Mouse (Mus musculus) forebrain, embryonic 12.5 days (tissue): ENCODE measurements around the gene Nxt2. TPM values are rescaled to one million over a fixed set of nuclear protein-coding genes. Genes with fewer than 3 reads are reported as not detected.

Experiments
- ATAC-seq: fragments of 200-750 bp; cut with Nextera tagmentation; 2 replicates; pipeline ENCODE4 v1.8.0; 2017; ENCODE audit warnings: moderate TSS enrichment; ENCODE audit not compliant: low FRiP score
- H3K27ac ChIP-seq: fragments of 300-500 bp; sonication (generic); 2 replicates; pipeline ENCODE4 v1.5.1; 2016; ENCODE audit warnings: mild to moderate bottlenecking
- H3K27me3 ChIP-seq: fragments of 300-500 bp; sonication (generic); 2 replicates; pipeline ENCODE4 v1.6.1; 2016; ENCODE audit warnings: mild to moderate bottlenecking
- H3K36me3 ChIP-seq: fragments of 300-500 bp; sonication (generic); replicated peaks from 2 replicates; pipeline ENCODE4 v1.6.1; 2016; ENCODE audit warnings: mild to moderate bottlenecking
- H3K4me1 ChIP-seq: fragments of 300-500 bp; sonication (generic); 2 replicates; pipeline ENCODE4 v1.6.1; 2016
- H3K4me2 ChIP-seq: fragments of 300-500 bp; sonication (generic); 2 replicates; pipeline ENCODE4 v1.6.1; 2016; ENCODE audit warnings: mild to moderate bottlenecking, moderate library complexity
- H3K4me3 ChIP-seq: fragments of 300-500 bp; sonication (generic); replicated peaks from 2 replicates; pipeline ENCODE4 v1.5.1; 2016; ENCODE audit warnings: mild to moderate bottlenecking
- H3K9ac ChIP-seq: fragments of 300-500 bp; sonication (generic); 2 replicates; pipeline ENCODE4 v1.6.1; 2016; ENCODE audit warnings: mild to moderate bottlenecking
- H3K9me3 ChIP-seq: fragments of 300-500 bp; sonication (generic); 2 replicates; pipeline ENCODE4 v1.6.1; 2016
- WGBS: fragments of 180-500 bp; shearing (Covaris S2); methylation state at CpG from one replicate; pipeline ENCODE4 v1.1.7; 2016; 5-methylcytosine and 5-hydroxymethylcytosine counted together
- polyA plus RNA-seq: library from polyadenylated mRNA; unstranded; fragments of >200 nt; fragmentation: Nextera tagmentation; extraction: Ambion mirVana; gene quantifications from 2 replicates; pipeline ENCODE4 v1.2.1, GENCODE M21; 2016

The Nxt2 gene
- polyA plus RNA-seq: 16.5 and 16.6 TPM in 2 replicates

- 87% methylated on average over 14 of the region's 14 CpGs for WGBS
Measured at GRCm38 (mm10) chrX:142226542-142226941, at the start of gene Nxt2. Nxt2 (plus strand) TSS chrX:142226770.

GRCm38 (mm10) chrX:142176981-142177380 lies 49.6 kb upstream of the Nxt2 start:
- Histone ChIP-seq H3K27ac (no peak overlapping the region), H3K4me1 (no peaks in the 10 kb centered on the region), H3K4me2 (no peak overlapping the region), H3K4me3 (no peak overlapping the region), H3K9ac (no peak overlapping the region), H3K36me3 (no peaks in the 10 kb centered on the region), H3K27me3 (peaks cover 19% of the 10 kb centered on the region; the same call in 1 of the 2 replicates), H3K9me3 (no peaks in the 10 kb centered on the region)
- ATAC-seq: no peak

More at GRCm38 (mm10) chrX:142226542-142226941, at the start of gene Nxt2:
- H3K9me3 ChIP-seq: no peaks in the 10 kb centered on the region
- peak within 1 kb of the TSS; percentile 47 for H3K4me2 ChIP-seq
- H3K9ac ChIP-seq: no peak within 1 kb of the TSS
- H3K4me1 ChIP-seq: no peaks in the 10 kb centered on the region
- H3K36me3 ChIP-seq: no peaks in the 10 kb centered on the region
- peak within 1 kb of the TSS; percentile 48 for H3K4me3 ChIP-seq
- H3K27me3 ChIP-seq: 0 out of 2 replicates have a peak, but pooled peaks cover 3% of the 10 kb centered on the region
- peak within 1 kb of the TSS; percentile 50; the same call in 1 of the 2 replicates for H3K27ac ChIP-seq
- ATAC-seq: no peak

- ATAC-seq: no peak
- H3K4me1 ChIP-seq: no peaks in the 10 kb centered on the region
- H3K27ac ChIP-seq: no peak overlapping the region
- no peaks in the 10 kb centered on the region for H3K36me3 ChIP-seq
- peaks cover 10% of the 10 kb centered on the region for H3K27me3 ChIP-seq
- no peak overlapping the region for H3K9ac ChIP-seq
- no peaks in the 10 kb centered on the region for H3K9me3 ChIP-seq
- no peak overlapping the region for H3K4me3 ChIP-seq
- H3K4me2 ChIP-seq: no peak overlapping the region
- 80% methylated on average over 2 of the region's 2 CpGs for WGBS
Measured at GRCm38 (mm10) chrX:142182026-142182425, 44.5 kb upstream of the Nxt2 start.

DNA sequence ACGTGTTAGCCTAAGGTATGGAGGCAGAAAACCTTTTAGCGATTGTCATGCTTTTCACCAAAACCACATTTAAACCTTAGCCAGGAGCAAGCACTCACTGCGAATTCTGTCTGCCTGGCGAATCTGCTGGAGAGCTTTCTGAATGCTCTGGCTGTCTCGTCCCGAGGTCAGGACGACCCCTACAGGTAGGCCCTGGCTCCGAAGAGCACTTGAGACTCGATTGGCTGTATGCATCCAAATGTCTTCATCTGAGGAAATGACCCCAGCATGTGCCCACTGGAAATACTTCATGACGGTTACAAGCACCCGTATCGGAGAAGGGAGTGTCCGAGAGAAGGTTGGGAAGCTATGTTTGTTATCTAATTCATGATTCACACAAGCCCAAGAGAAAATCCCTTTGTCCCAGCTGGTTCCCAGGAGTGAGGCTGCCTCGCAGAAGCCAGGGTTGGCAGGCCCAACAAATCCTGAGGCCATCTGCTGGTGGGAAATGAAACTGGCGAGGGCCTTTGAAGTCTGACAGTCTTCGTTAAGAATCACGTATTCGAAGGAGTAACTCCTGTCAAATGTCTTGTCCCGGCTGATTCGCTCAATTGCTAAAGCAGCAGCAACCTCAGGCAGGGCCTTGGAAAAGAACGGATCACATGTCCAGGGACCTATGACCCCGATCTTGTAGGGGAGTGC lies 37.4 kb upstream of the Nxt2 start:
- Histone ChIP-seq H3K4me3 (no peak overlapping the region), H3K9ac (no peak overlapping the region), H3K4me1 (no peaks in the 10 kb centered on the region), H3K27me3 (peaks cover 15% of the 10 kb centered on the region; the same call in 1 of the 2 replicates), H3K4me2 (peak overlapping the region; percentile 21), H3K27ac (no peak overlapping the region), H3K36me3 (no peaks in the 10 kb centered on the region), H3K9me3 (no peaks in the 10 kb centered on the region)
- 36% methylated on average over 22 of the region's 22 CpGs for WGBS
- peak; percentile 82 for ATAC-seq

DNA sequence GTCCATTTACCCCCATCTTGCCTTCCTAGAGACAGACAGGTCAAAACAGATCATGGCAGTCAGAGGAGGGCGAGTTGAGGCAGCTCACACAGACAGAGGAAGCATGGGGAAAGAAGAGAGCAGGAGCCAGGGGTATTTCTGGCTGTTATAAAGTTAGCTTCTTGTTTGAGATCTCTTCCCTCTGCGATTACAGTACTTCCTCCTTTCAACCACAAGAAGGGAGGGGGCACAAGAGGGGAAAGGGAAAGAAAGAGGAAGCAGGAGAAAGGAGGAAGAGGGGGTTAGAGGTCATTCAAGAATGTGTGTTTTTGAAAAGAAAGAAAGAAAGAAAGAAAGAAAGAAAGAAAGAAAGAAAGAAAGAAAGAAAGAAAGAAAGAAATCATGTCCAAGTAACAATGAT lies 36.2 kb upstream of the Nxt2 start:
- peaks cover 15% of the 10 kb centered on the region; the same call in 1 of the 2 replicates for H3K27me3 ChIP-seq
- WGBS: 87% methylated on average over 2 of the region's 2 CpGs
- H3K27ac ChIP-seq: no peak overlapping the region
- ATAC-seq: no peak
- H3K36me3 ChIP-seq: no peaks in the 10 kb centered on the region
- no peak overlapping the region for H3K4me2 ChIP-seq
- H3K4me1 ChIP-seq: no peaks in the 10 kb centered on the region
- H3K9me3 ChIP-seq: no peaks in the 10 kb centered on the region
- H3K4me3 ChIP-seq: no peak overlapping the region
- no peak overlapping the region for H3K9ac ChIP-seq

- WGBS: 58% methylated on average over 6 of the region's 6 CpGs
- Histone ChIP-seq H3K4me2 (no peak overlapping the region), H3K36me3 (no peaks in the 10 kb centered on the region), H3K27ac (no peak overlapping the region), H3K27me3 (peaks cover 26% of the 10 kb centered on the region), H3K9me3 (no peaks in the 10 kb centered on the region), H3K4me1 (no peaks in the 10 kb centered on the region), H3K4me3 (no peak overlapping the region), H3K9ac (no peak overlapping the region)
- no peak for ATAC-seq
Measured at GRCm38 (mm10) chrX:142194420-142194819, 32.1 kb upstream of the Nxt2 start.

- Histone ChIP-seq H3K36me3 (no peaks in the 10 kb centered on the region), H3K27me3 (peaks cover 18% of the 10 kb centered on the region), H3K9ac (no peak overlapping the region), H3K4me1 (no peaks in the 10 kb centered on the region), H3K4me3 (no peak overlapping the region), H3K9me3 (no peaks in the 10 kb centered on the region), H3K4me2 (no peak overlapping the region), H3K27ac (no peak overlapping the region)
- ATAC-seq: no peak
- 67% methylated on average over 1 of the region's 1 CpGs for WGBS
Measured at GRCm38 (mm10) chrX:142195551-142195950, 31.0 kb upstream of the Nxt2 start.

DNA sequence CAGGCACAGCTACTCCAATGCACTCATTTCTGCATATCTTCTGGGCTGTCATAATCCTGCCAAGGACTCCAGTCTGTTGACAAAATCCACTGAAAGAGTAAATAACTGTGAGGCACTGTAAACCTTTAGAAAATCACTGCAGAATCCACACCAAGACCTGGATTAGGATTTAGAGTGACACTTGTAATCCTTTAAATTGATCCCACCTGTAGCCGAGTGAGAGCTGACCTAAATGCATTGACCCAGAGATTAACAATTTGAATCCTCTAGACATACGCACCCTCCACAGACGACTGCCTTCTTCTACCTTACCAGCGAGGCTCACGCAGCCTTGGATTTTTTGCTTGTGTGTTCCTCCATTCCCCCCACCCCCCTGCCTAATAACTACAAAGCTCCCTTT lies 29.7 kb upstream of the Nxt2 start, which contains the start of gene Gucy2f:
Gucy2f (minus strand) TSS at position 101 of the 400 bp plus-strand sequence.
- no peak for ATAC-seq
- H3K4me2 ChIP-seq: no peak within 1 kb of the TSS
- H3K27ac ChIP-seq: no peak within 1 kb of the TSS
- no peaks in the 10 kb centered on the region for H3K36me3 ChIP-seq
- peaks cover 18% of the 10 kb centered on the region for H3K27me3 ChIP-seq
- H3K4me1 ChIP-seq: no peaks in the 10 kb centered on the region
- 43% methylated on average over 5 of the region's 5 CpGs for WGBS
- no peak within 1 kb of the TSS for H3K9ac ChIP-seq
- H3K4me3 ChIP-seq: no peak within 1 kb of the TSS
- no peaks in the 10 kb centered on the region for H3K9me3 ChIP-seq

DNA sequence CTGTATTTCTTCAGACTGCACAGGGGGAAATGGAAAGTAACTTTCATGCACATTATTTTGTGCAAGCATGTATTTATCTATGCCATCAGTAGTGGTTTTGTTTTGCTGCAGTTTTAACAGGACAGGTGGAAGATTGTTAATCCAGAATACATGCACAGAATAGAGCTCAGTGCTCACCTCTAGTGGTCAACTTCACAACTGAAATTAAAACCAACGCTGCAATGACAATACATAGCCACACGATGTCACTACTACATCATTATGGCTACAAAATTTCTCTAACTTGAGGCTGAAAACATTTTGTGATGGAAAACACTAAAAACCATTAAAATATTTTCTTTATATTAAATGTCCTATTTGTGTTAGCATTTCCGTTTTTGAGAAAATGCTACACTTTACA lies 26.3 kb upstream of the Nxt2 start:
- H3K4me2 ChIP-seq: no peak overlapping the region
- WGBS: 14% methylated on average over 3 of the region's 3 CpGs
- H3K27ac ChIP-seq: no peak overlapping the region
- peaks cover 11% of the 10 kb centered on the region; the same call in 1 of the 2 replicates for H3K27me3 ChIP-seq
- no peak overlapping the region for H3K4me3 ChIP-seq
- peak; percentile 44; the same call in 1 of the 2 replicates for ATAC-seq
- H3K36me3 ChIP-seq: no peaks in the 10 kb centered on the region
- H3K4me1 ChIP-seq: no peaks in the 10 kb centered on the region
- no peaks in the 10 kb centered on the region for H3K9me3 ChIP-seq
- H3K9ac ChIP-seq: no peak overlapping the region

- Histone ChIP-seq H3K4me1 (no peaks in the 10 kb centered on the region), H3K9ac (no peak overlapping the region), H3K36me3 (no peaks in the 10 kb centered on the region), H3K27ac (peak overlapping the region; percentile 90), H3K9me3 (no peaks in the 10 kb centered on the region), H3K4me3 (peak overlapping the region; percentile 48), H3K27me3 (0 out of 2 replicates have a peak, but pooled peaks cover 3% of the 10 kb centered on the region), H3K4me2 (peak overlapping the region; percentile 47)
- peak; percentile 63 for ATAC-seq
- 30% methylated on average over 15 of the region's 15 CpGs for WGBS
Measured at GRCm38 (mm10) chrX:142227398-142228054, 956 bp downstream of the Nxt2 start.

GRCm38 (mm10) chrX:142228055-142228768 lies 1.6 kb downstream of the Nxt2 start:
- 18% methylated on average over 26 of the region's 42 CpGs for WGBS
- H3K4me2 ChIP-seq: peak overlapping the region; percentile 47
- no peaks in the 10 kb centered on the region for H3K9me3 ChIP-seq
- H3K27me3 ChIP-seq: 0 out of 2 replicates have a peak, but pooled peaks cover 3% of the 10 kb centered on the region
- H3K27ac ChIP-seq: peak overlapping the region; percentile 90
- H3K9ac ChIP-seq: peak overlapping the region; percentile 61
- H3K36me3 ChIP-seq: no peaks in the 10 kb centered on the region
- peak overlapping the region; percentile 48 for H3K4me3 ChIP-seq
- peak; percentile 98 for ATAC-seq
- H3K4me1 ChIP-seq: no peaks in the 10 kb centered on the region

- WGBS: 45% methylated on average over 7 of the region's 7 CpGs
- H3K4me2 ChIP-seq: peak overlapping the region; percentile 47
- peak overlapping the region; percentile 90; the same call in 1 of the 2 replicates for H3K27ac ChIP-seq
- H3K9ac ChIP-seq: no peak overlapping the region
- H3K4me3 ChIP-seq: peak overlapping the region; percentile 48
- H3K27me3 ChIP-seq: no peaks in the 10 kb centered on the region
- ATAC-seq: peak; percentile 45; the same call in 1 of the 2 replicates
- H3K4me1 ChIP-seq: no peaks in the 10 kb centered on the region
- H3K36me3 ChIP-seq: no peaks in the 10 kb centered on the region
- H3K9me3 ChIP-seq: no peaks in the 10 kb centered on the region
Measured at GRCm38 (mm10) chrX:142228769-142229158, 2.2 kb downstream of the Nxt2 start.
